Mouse (Mus musculus): Measurements from ENCODE around the gene Fam240a.

- no peak for TF ChIP-seq POLR2A (IDR thresholded peaks at IDR 0.05; ENCODE audit: low read depth, low read length)
- TF ChIP-seq CTCF (conservative IDR thresholded peaks at IDR 0.05; ENCODE audit: insufficient read depth, insufficient read length, low read depth, low read length), result no peak
Measured at GRCm38 (mm10) chr9:110909371-110909967, 7.2 kb downstream of the Fam240a start.

Data from kidney, adult 2 months (tissue).